Mouse (Mus musculus): ENCODE data around the gene Pdlim4.

DNA sequence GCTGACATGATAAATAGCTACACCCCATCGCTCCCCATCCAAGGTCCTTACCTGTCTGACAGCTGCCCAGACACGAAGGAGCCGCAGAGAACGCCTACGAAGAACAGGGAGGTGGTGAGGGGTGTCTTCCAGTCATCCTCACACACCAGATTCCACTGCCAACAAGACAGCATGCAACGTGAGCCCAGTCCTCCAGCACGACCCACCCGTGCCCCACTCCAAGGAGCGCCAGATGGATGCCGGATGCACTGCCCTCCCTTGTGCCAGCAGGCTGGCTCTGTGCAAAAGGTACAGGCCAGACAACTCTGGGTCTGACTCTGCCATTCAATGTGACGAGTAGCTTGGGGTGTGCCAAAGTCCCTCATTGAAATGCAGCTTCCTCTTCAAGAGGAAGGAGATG, 61.1 kb downstream of the Pdlim4 start:
- TF ChIP-seq CTCF (IDR thresholded peaks at IDR 0.05; ENCODE audit: low read depth, low read length) (no peak), POLR2A (IDR thresholded peaks at IDR 0.05; ENCODE audit: borderline replicate concordance, low read depth, low read length) (no peak)

Data from bone marrow macrophage, adult 2 months (primary cell).